Mouse (Mus musculus) cerebellum, postnatal 36 days (tissue): ENCODE results near the gene Rsu1.
"Not testable (repeated sequence)": the region's sequence is repeated elsewhere in the genome, so short reads cannot be mapped to it uniquely, and the experiment has no call there.

Experiments used
- DNase-seq, 2 experiments: peaks; one replicate each; pipeline ENCODE4 v3.0.0; 2021 to 2022; ENCODE audit warnings: mixed read lengths in 2 of 2

Gene Rsu1

GRCm38 (mm10) chr2:13223451-13223850, 47.8 kb downstream of the Rsu1 start:
- DNase-seq, result no peak

GRCm38 (mm10) chr2:13220141-13220540, 51.1 kb downstream of the Rsu1 start:
- DNase-seq, result no peak

- no peak for DNase-seq
These were observed 53.1 kb downstream of the Rsu1 start for GRCm38 (mm10) chr2:13218112-13218511.

GRCm38 (mm10) chr2:13206825-13207224, 64.4 kb downstream of the Rsu1 start:
- DNase-seq, result no peak

- DNase-seq, result no peak
These were observed 64.8 kb downstream of the Rsu1 start for GRCm38 (mm10) chr2:13206367-13206766.

GRCm38 (mm10) chr2:13202805-13203475, 68.3 kb downstream of the Rsu1 start:
- no peak for DNase-seq

GRCm38 (mm10) chr2:13199713-13200112, 71.5 kb downstream of the Rsu1 start:
- no peak for DNase-seq

- DNase-seq, result no peak
These were observed 72.2 kb downstream of the Rsu1 start for GRCm38 (mm10) chr2:13199033-13199432.

- DNase-seq, result no peak
These were observed 75.7 kb downstream of the Rsu1 start for GRCm38 (mm10) chr2:13195540-13195939.

- DNase-seq, result no peak
These were observed 79.1 kb downstream of the Rsu1 start for GRCm38 (mm10) chr2:13192157-13192556.

- no peak for DNase-seq
These were observed 80.4 kb downstream of the Rsu1 start for GRCm38 (mm10) chr2:13190767-13191166.

- no peak for DNase-seq
These were observed 82.3 kb downstream of the Rsu1 start for GRCm38 (mm10) chr2:13188831-13189495.

GRCm38 (mm10) chr2:13183124-13183523, 88.1 kb downstream of the Rsu1 start:
- no peak for DNase-seq

GRCm38 (mm10) chr2:13181899-13182298, 89.3 kb downstream of the Rsu1 start:
- DNase-seq, result not testable (repeated sequence)

GRCm38 (mm10) chr2:13177698-13178395, 93.4 kb downstream of the Rsu1 start:
- DNase-seq, result peak; percentile 6 to 17

- DNase-seq, result no peak
These were observed 95.0 kb downstream of the Rsu1 start for GRCm38 (mm10) chr2:13176304-13176620.

- DNase-seq, result no peak
These were observed 95.5 kb downstream of the Rsu1 start for GRCm38 (mm10) chr2:13175536-13176303.

GRCm38 (mm10) chr2:13174461-13174860, 96.8 kb downstream of the Rsu1 start:
- no peak for DNase-seq

GRCm38 (mm10) chr2:13170651-13171050, 100.6 kb downstream of the Rsu1 start:
- DNase-seq, result no peak

GRCm38 (mm10) chr2:13169962-13170361, 101.3 kb downstream of the Rsu1 start:
- no peak for DNase-seq

- DNase-seq, result no peak
These were observed 101.9 kb downstream of the Rsu1 start for GRCm38 (mm10) chr2:13169158-13169890.

- DNase-seq, result peak in 1 of 2 experiments; percentile 7
These were observed 102.5 kb downstream of the Rsu1 start for GRCm38 (mm10) chr2:13168743-13169142.

GRCm38 (mm10) chr2:13161717-13162116, 109.5 kb downstream of the Rsu1 start:
- DNase-seq, result no peak
